Mouse (Mus musculus) urinary bladder, postnatal 14 days (tissue): Measurements from ENCODE around the gene Myg1.
"Not testable (repeated sequence)": the region's sequence is repeated elsewhere in the genome, so short reads cannot be mapped to it uniquely, and the experiment has no call there.

Experiments used
- DNase-seq: peaks from one replicate; pipeline ENCODE4 v3.0.0; 2021; ENCODE audit warnings: low spot score

Gene Myg1

DNA sequence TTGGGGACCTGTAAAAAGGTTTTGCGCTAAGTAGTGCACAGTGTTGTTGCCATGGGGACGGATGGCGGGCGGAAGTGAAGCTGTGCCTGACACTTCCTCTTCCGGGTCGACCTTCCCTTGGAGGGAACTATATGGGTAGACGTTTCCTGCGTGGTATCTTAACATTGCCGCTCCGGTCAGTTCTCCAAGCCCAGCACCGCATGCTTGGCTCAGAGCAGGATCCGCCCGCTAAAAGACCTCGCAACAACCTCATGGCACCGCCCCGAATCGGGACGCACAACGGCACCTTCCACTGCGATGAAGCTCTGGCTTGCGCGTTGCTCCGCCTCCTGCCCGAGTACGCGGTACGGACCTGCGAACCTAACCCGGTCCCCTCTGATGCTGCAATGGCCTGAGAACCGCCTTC, at the start of gene Myg1:
Gene Myg1 (plus strand): TSS at position 100 of the 406 bp plus-strand sequence.
- DNase-seq, result peak; percentile 81

DNA sequence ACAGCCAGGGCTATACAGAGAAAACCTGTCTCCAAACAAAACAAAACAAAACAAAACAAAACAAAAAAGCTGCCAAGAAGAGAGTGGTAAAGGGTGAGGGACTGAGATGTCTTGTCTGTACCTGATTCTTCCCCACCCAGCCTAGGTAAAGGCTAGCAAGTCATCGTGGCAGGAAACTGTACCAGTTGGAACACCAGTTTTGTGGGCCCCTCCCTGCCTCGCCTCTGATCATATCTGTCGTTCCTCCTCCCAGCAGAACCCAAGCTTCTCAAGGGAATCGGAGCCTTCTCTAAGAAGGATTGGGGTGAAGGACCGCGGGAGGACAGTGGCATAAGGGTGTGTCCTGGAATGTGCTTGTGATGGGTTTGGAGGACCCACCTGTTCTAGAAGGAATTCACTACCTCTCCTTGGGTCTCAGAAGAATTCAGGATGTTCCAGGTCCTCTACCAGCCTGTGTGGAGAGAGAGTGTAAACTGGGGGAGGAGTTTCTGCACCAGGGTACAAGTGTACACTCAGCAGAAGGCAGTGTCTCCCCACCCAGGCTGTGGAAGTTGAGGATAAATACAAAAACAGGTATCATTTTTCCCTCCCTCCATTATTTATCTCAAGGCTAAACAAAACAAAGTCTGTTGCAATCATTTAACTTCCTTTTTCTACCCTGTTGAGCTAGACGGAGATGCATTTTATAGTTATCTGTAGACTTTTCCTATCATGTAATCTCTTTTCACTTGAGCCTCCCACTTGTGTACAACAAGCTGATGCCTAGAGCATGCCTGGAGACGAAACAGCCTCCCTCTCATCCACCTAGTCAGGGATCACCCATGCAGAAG, 48.8 kb upstream of the Myg1 start:
- peak; percentile 73 for DNase-seq

DNA sequence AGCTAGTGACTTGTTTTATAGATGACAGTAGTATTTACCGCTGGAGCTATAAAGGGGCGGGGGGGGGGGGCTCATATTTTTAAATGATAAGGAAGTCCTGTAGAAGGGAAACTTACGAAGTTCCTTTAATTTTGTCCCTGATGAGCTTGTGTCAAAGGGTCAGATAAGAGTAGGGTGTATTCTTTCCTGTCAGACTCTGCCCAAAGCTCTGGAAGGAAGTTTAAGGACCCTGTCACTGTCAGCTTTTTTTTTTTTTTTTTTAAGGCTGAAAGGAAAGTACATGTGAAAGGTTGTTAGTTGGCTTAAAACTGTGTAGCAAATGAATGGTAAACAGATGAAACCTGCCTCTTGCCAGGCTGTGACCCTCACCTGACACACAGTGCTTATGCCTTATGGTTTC, 47.9 kb upstream of the Myg1 start:
- no peak for DNase-seq

- DNase-seq, result peak; percentile 41
Measured at GRCm38 (mm10) chr15:102287395-102287794, 44.1 kb upstream of the Myg1 start.

DNA sequence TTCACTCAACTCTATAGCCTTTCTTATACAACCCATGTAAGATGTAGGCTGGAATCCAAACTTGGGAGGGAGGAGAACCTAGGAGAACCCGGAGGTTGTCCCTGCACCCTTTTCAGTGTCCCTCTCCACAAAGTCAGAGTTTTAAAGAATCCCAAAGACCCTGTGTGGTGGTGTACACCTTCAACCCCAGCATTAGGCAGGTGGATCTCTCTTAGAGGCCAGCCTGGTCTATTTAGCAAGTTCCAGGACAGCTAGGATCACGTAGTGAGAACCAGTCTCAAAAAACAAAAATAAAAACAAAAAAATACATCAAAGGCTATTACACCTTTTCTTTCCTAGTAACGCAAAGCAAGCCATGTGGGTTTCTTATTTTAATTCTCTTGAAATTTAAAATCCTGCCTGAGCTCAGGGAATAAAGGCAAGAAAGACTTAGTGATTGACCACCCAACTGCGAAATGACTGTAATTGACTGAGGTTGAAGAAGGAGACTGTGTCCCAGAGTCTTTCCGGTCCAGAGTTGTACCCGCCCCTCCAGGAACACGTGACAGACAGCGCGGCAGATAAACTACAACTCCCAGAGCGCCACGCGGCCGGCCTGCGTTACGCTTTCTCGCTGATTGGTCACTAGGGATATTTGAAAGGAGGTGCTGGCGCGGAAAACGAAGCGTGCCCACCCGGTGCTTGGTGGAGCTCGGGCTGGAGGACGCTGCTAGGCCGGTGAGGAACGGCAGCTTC, 35.7 kb upstream of the Myg1 start, which contains the start of gene Espl1:
Gene Espl1 (plus strand): TSS at position 634 of the 735 bp plus-strand sequence.
- peak; percentile 94 for DNase-seq

DNA sequence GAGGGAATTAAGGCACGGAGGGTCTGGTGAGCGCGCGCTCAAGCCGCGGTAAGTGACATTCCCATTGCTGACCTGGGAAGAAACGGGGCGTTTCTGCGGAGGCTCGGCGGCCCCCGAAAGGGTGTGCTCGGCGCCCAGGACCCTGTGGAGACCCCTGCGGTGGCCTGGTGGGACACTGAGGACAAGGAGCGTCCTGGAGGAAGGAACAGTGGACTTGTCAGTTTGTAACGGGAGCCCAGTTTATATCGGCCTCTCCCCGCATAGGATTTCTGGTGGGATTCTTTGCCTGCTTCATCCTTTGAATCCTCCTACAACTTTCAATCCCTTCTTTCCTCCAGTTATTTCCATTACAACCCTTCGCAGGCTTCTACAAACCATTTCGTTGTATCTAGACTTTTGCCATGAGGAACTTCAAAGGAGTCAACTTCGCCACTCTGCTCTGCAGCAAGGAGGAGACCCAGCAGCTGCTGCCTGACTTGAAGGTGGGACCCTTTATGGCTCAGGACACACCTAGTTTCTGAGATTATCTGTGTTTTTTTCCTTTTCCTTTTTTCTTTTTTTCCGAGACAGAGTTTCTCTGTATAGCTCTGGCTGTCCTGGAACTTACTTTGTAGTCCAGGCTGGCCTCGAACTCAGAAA, 35.0 kb upstream of the Myg1 start:
- DNase-seq, result no peak

GRCm38 (mm10) chr15:102302542-102302941, 29.0 kb upstream of the Myg1 start:
- DNase-seq, result no peak

GRCm38 (mm10) chr15:102308717-102309116, 22.8 kb upstream of the Myg1 start:
- DNase-seq, result no peak

DNA sequence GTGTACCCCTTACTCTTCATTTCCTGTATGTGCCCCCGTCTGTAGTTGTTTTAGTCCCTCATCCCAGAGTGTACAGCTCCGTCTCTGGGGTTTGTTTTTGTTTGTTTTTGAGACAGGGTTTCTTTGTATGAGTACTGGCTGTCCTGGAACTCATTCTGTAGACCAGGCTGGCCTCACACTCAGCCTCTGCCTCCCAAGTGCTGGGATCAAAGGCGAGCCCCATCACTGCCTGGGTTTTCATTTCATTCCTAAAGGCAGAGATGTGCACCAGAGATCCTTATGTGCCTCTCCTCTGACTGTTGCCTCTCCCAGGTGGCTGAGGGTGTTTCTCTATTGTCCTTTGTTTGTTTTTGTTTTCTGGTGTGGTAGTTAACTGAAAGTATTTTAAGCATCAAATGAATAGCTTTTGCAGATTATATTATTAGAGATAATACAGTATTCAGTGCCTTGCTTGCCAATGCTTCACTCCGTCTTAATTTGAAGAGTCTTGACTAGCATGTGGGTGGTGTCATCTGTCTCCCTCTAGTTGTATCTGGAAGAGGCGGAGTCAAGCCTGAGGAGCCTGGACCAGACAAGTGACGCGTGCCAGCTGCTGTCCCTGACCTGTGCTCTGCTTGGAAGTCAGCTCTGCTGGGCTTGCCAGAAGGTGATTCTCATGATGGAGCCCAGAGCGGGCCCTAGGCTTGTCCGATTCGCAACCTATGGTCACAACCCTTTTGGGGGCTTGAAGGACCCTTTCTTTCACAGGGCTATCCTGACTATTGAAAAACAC, 21.2 kb upstream of the Myg1 start:
- peak; percentile 50 for DNase-seq

GRCm38 (mm10) chr15:102311489-102311888, 20.0 kb upstream of the Myg1 start:
- DNase-seq, result no peak

DNA sequence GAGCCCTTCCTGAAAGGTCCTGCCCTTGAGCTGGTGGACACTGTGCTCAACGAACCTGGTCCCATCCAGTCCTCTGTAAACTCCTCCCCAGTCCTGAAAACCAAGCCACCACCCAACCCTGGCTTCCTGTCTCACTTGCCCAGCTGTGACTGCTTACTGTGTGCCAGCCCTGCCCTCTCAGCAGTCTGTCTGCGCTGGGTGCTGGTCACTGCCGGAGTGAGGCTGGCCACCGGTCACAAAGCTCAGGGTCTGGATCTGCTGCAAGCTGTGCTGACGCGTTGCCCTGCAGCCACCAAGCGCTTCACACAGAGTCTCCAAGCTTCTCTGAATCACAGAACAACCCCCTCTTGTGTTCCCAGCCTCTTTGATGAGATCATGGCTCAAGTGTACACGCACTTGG, 16.2 kb upstream of the Myg1 start:
- no peak for DNase-seq

- peak; percentile 72 for DNase-seq
Measured at GRCm38 (mm10) chr15:102316263-102316662, 15.2 kb upstream of the Myg1 start.

GRCm38 (mm10) chr15:102324654-102325473, 6.6 kb upstream of the Myg1 start:
- no peak for DNase-seq

DNA sequence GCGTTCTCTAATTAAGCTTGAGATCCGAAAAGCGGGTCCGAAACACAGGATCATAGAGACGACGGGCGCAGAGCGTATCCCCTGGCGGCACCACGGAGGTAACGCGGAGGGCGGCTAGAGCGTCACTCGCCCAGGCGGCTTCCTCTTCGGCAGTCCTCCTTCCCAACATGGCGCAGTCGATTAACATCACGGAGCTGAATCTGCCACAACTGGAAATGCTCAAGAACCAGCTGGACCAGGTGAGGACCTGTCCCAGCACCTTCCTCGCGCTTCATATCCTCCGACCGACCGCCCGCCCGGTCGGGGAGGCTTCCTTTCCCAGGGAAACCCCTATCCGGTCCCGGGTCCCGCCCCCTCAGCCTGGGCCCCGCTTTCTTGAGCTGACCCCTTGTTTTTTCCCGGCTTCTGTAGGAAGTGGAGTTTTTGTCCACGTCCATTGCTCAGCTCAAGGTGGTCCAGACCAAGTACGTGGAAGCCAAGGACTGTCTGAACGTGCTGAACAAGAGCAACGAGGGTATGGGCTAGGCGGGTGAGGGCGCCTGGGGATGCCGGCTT, 5.4 kb upstream of the Myg1 start, which contains the start of gene Pfdn5:
Gene Pfdn5 (plus strand): TSS at position 95 of the 555 bp plus-strand sequence.
- DNase-seq, result peak; percentile 89

- DNase-seq, result no peak
Measured at GRCm38 (mm10) chr15:102326892-102327291, 4.6 kb upstream of the Myg1 start.

- no peak for DNase-seq
Measured at GRCm38 (mm10) chr15:102335254-102335653, 3.7 kb downstream of the Myg1 start.

GRCm38 (mm10) chr15:102335925-102336324, 4.4 kb downstream of the Myg1 start:
- DNase-seq, result not testable (repeated sequence)

DNA sequence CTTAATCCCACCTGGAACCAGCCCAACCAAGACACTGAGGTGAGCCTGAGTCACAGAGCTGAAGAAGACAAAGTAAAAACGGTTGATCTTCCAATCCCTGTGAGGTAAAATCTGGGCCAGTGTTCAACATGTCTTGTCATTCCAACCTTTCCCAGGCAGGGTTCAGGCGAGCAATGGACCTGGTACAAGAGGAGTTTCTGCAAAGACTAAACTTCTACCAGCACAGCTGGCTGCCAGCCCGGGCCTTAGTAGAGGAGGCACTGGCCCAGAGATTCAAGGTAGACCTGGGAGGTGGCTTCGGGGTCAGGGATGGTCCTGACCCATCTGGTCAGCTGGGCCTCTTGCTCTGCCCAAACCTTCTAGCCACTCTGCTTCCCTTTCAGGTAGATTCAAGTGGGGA, 5.4 kb downstream of the Myg1 start:
- no peak for DNase-seq

- DNase-seq, result no peak
Measured at GRCm38 (mm10) chr15:102339612-102340011, 8.1 kb downstream of the Myg1 start.

- DNase-seq, result peak; percentile 53
Measured at GRCm38 (mm10) chr15:102341580-102341979, 10.1 kb downstream of the Myg1 start.

DNA sequence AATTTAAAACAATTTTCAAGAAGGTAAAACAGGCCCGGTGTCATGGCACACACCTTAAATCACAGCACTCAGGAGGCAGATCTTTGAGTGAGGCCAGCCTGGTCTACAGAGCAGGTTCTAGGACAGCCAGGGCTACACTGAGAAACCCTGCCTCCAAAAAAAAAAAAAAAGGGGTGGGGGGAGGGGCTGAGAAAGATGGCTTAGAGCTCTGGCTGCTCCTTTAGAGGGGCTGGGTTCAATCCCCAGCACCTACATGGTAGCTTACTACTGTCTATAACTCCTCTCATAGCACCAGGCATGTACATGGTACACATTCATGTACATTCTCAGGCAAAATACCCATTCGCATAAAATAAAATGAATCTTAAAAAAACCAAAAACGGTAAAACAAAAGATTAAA, 13.0 kb downstream of the Myg1 start:
- no peak for DNase-seq
